Mouse (Mus musculus) CH12.LX (cell line): ENCODE measurements around the gene Gm20547. TPM values are rescaled to one million over a fixed set of nuclear protein-coding genes. Genes with fewer than 3 reads are reported as not detected.

Source experiments
- DNase-seq: peaks from one replicate; pipeline ENCODE4 v3.0.0-alpha.2; 2013; ENCODE audit errors: extremely low read depth
- H3K27ac ChIP-seq: 2 replicates; pipeline ENCODE4 v1.5.1; 2012; ENCODE audit warnings: low read depth, mild to moderate bottlenecking, control low read depth, moderate library complexity; ENCODE audit not compliant: insufficient read depth
- H3K27me3 ChIP-seq: replicated peaks from 2 replicates; pipeline ENCODE3; 2012; ENCODE audit warnings: inconsistent platforms
- H3K36me3 ChIP-seq, 2 experiments: replicated peaks in 1 of 2; 2 replicates each; pipeline versions ENCODE3 to v1.6.1; 2012; ENCODE audit warnings: inconsistent platforms in 1 of 2, low read length in 1 of 2, mild to moderate bottlenecking in 1 of 2, mixed read lengths in 1 of 2, moderate library complexity in 1 of 2; ENCODE audit not compliant: control insufficient read depth in 1 of 2, insufficient read depth in 1 of 2
- H3K4me1 ChIP-seq, 2 experiments: 2 replicates each; pipeline ENCODE4 v1.6.1; 2012; ENCODE audit warnings: inconsistent platforms in 1 of 2, moderate library complexity in 1 of 2; ENCODE audit not compliant: insufficient read depth in 2 of 2, control insufficient read depth in 1 of 2
- H3K4me2 ChIP-seq: 2 replicates; pipeline ENCODE4 v1.6.1; 2012; ENCODE audit warnings: low read depth, mild to moderate bottlenecking, control low read depth; ENCODE audit not compliant: poor library complexity, insufficient read depth, severe bottlenecking
- H3K4me3 ChIP-seq, 3 experiments: fragments of 150-350 bp in 1 of 3; sonication (generic) in 1 of 3; replicated peaks in 1 of 3; 2 replicates each; pipeline versions ENCODE3 to v1.5.1; 2011 to 2012; ENCODE audit warnings: low read depth in 2 of 3, low read length in 2 of 3, mild to moderate bottlenecking in 2 of 3, moderate library complexity in 2 of 3, control low read depth in 1 of 3, improper control_type of control experiment in 1 of 3, inconsistent platforms in 1 of 3, mixed read lengths in 1 of 3; ENCODE audit not compliant: poor library complexity in 1 of 3
- H3K79me2 ChIP-seq: replicated peaks from 2 replicates; pipeline ENCODE4 v1.6.1; 2012; ENCODE audit warnings: mild to moderate bottlenecking, moderate library complexity; ENCODE audit not compliant: control insufficient read depth, poor library complexity, insufficient read depth, severe bottlenecking; ENCODE audit errors: extremely low read depth
- H3K9ac ChIP-seq: 2 replicates; pipeline ENCODE4 v1.6.1; 2012; ENCODE audit warnings: low read depth, mild to moderate bottlenecking, control low read depth, moderate library complexity; ENCODE audit not compliant: insufficient read depth
- H3K9me3 ChIP-seq: replicated peaks from 2 replicates; pipeline ENCODE3; 2012; ENCODE audit warnings: low read length, inconsistent platforms, mixed read lengths
- BHLHE40 ChIP-seq: IDR thresholded peaks from 2 replicates; pipeline ENCODE4 v1.6.1; 2011; ENCODE audit warnings: mild to moderate bottlenecking, low read depth, low read length, improper control_type of control experiment
- CHD1 ChIP-seq: IDR thresholded peaks from 2 replicates; pipeline ENCODE4 v1.6.1; 2012; ENCODE audit warnings: low read depth, low read length, improper control_type of control experiment, inconsistent platforms
- CTCF ChIP-seq, 2 experiments: IDR thresholded peaks in 1 of 2; conservative IDR thresholded peaks in 1 of 2; 2 replicates each; pipeline ENCODE4 v1.5.1; 2011 to 2012; ENCODE audit warnings: low read depth in 2 of 2, low read length in 2 of 2, improper control_type of control experiment in 1 of 2, inconsistent platforms in 1 of 2, mild to moderate bottlenecking in 1 of 2, moderate library complexity in 1 of 2
- E2F4 ChIP-seq: IDR thresholded peaks from 2 replicates; pipeline ENCODE4 v1.6.1; 2011; ENCODE audit warnings: low read depth, low read length, improper control_type of control experiment; ENCODE audit not compliant: insufficient replicate concordance
- ELF1 ChIP-seq: IDR thresholded peaks from 2 replicates; pipeline ENCODE4 v1.6.1; 2014; ENCODE audit warnings: low read depth, mild to moderate bottlenecking, inconsistent platforms, low read length, improper control_type of control experiment
- EP300 ChIP-seq: IDR thresholded peaks from 2 replicates; pipeline ENCODE4 v1.6.1; 2011; ENCODE audit warnings: low read length, improper control_type of control experiment
- ETS1 ChIP-seq: conservative IDR thresholded peaks from 2 replicates; pipeline ENCODE4 v1.6.1; 2012; ENCODE audit warnings: low read depth, mild to moderate bottlenecking, inconsistent platforms, low read length, improper control_type of control experiment, moderate library complexity
- GABPA ChIP-seq: IDR thresholded peaks from 2 replicates; pipeline ENCODE4 v1.6.1; 2012; ENCODE audit warnings: low read depth, low read length, improper control_type of control experiment, inconsistent platforms; ENCODE audit not compliant: insufficient replicate concordance
- HCFC1 ChIP-seq: IDR thresholded peaks from 2 replicates; pipeline ENCODE4 v1.6.1; 2012; ENCODE audit warnings: low read depth, mild to moderate bottlenecking, inconsistent platforms, low read length, improper control_type of control experiment
- JUN ChIP-seq: IDR thresholded peaks from 2 replicates; pipeline ENCODE4 v1.6.1; 2011; ENCODE audit warnings: low read depth, mild to moderate bottlenecking, low read length, improper control_type of control experiment, moderate library complexity; ENCODE audit not compliant: insufficient read depth
- MAX ChIP-seq: IDR thresholded peaks from 2 replicates; pipeline ENCODE4 v1.6.1; 2011; ENCODE audit warnings: low read length, improper control_type of control experiment
- MAZ ChIP-seq: IDR thresholded peaks from 2 replicates; pipeline ENCODE4 v1.6.1; 2012; ENCODE audit warnings: low read depth, mild to moderate bottlenecking, inconsistent platforms, low read length, improper control_type of control experiment, moderate library complexity
- MXI1 ChIP-seq: IDR thresholded peaks from 2 replicates; pipeline ENCODE4 v1.6.1; 2011; ENCODE audit warnings: mild to moderate bottlenecking, low read depth, low read length, improper control_type of control experiment
- MYC ChIP-seq: IDR thresholded peaks from 2 replicates; pipeline ENCODE4 v1.6.1; 2011; ENCODE audit warnings: low read depth, mild to moderate bottlenecking, improper control_type of control experiment, low read length
- NELFE ChIP-seq: IDR thresholded peaks from 2 replicates; pipeline ENCODE4 v1.6.1; 2011; ENCODE audit warnings: low read depth, low read length, improper control_type of control experiment
- NRF1 ChIP-seq: IDR thresholded peaks from 2 replicates; pipeline ENCODE4 v1.6.1; 2014; ENCODE audit warnings: low read depth, mild to moderate bottlenecking, inconsistent platforms, low read length, improper control_type of control experiment, moderate library complexity
- POLR2A ChIP-seq: IDR thresholded peaks from 2 replicates; pipeline ENCODE4 v1.6.1; 2011; ENCODE audit warnings: low read depth, mild to moderate bottlenecking, improper control_type of control experiment, low read length
- POLR2AphosphoS2 ChIP-seq: IDR thresholded peaks from 2 replicates; pipeline ENCODE4 v1.6.1; 2011; ENCODE audit warnings: low read depth, low read length, improper control_type of control experiment
- RAD21 ChIP-seq: IDR thresholded peaks from 2 replicates; pipeline ENCODE4 v1.6.1; 2011; ENCODE audit warnings: low read depth, mild to moderate bottlenecking, low read length, improper control_type of control experiment, moderate library complexity
- RCOR1 ChIP-seq: conservative IDR thresholded peaks from 2 replicates; pipeline ENCODE4 v1.6.1; 2012; ENCODE audit warnings: low read depth, mild to moderate bottlenecking, inconsistent platforms, low read length, improper control_type of control experiment
- SIN3A ChIP-seq: IDR thresholded peaks from 2 replicates; pipeline ENCODE4 v1.6.1; 2012; ENCODE audit warnings: low read length, improper control_type of control experiment, inconsistent platforms
- SMC3 ChIP-seq: IDR thresholded peaks from 2 replicates; pipeline ENCODE4 v1.6.1; 2011; ENCODE audit warnings: low read depth, low read length, improper control_type of control experiment
- TBP ChIP-seq: conservative IDR thresholded peaks from 2 replicates; pipeline ENCODE4 v1.6.1; 2011; ENCODE audit warnings: low read depth, low read length, improper control_type of control experiment
- TCF12 ChIP-seq: IDR thresholded peaks from 2 replicates; pipeline ENCODE4 v1.6.1; 2014; ENCODE audit warnings: low read depth, mild to moderate bottlenecking, inconsistent platforms, low read length, improper control_type of control experiment
- USF1 ChIP-seq: IDR thresholded peaks from 2 replicates; pipeline ENCODE4 v1.6.1; 2014; ENCODE audit warnings: low read depth, mild to moderate bottlenecking, inconsistent platforms, low read length, improper control_type of control experiment
- USF2 ChIP-seq: conservative IDR thresholded peaks from 2 replicates; pipeline ENCODE4 v1.6.1; 2011; ENCODE audit warnings: low read depth, low read length, improper control_type of control experiment
- ZC3H11A ChIP-seq: IDR thresholded peaks from 2 replicates; pipeline ENCODE4 v1.6.1; 2012; ENCODE audit warnings: low read depth, mild to moderate bottlenecking, inconsistent platforms, low read length, improper control_type of control experiment
- ZMIZ1 ChIP-seq: IDR thresholded peaks from 2 replicates; pipeline ENCODE4 v1.6.1; 2012; ENCODE audit warnings: low read depth, mild to moderate bottlenecking, inconsistent platforms, low read length, improper control_type of control experiment
- ZNF384 ChIP-seq: IDR thresholded peaks from 2 replicates; pipeline ENCODE4 v1.6.1; 2012; ENCODE audit warnings: low read depth, low read length, improper control_type of control experiment, inconsistent platforms
- dilution Hi-C: fragments of 300-500 bp; cut with MboI; formaldehyde crosslinking; loops from 2 replicates; pipeline ENCODE4 v1.14.3; 2020; ENCODE audit warnings: low sequenced_read_pairs; ENCODE audit not compliant: extremely low pct_unique_long_range_greater_than_20kb, extremely low pct_ligation_motif_present
- in situ Hi-C: fragments of 300-500 bp; cut with MboI; formaldehyde crosslinking; loops from 3 replicates; pipeline ENCODE4 v1.14.3; 2019; ENCODE audit warnings: low sequenced_read_pairs, low pct_ligation_motif_present, low pct_unique_long_range_greater_than_20kb, mixed read lengths
- polyA plus RNA-seq: library from polyadenylated mRNA; unstranded; fragments of >175 nt; gene quantifications from 2 replicates; pipeline ENCODE4 v1.2.1, GENCODE M21; 2012; ENCODE audit warnings: low read depth; ENCODE audit not compliant: insufficient read length
- total RNA-seq, 2 experiments: library from RNA; depleted of rRNA; stranded (reverse); fragments of 300-350 nt in 1 of 2; fragments of >200 nt in 1 of 2; gene quantifications; 2 replicates each; pipeline ENCODE4 v1.2.3; 2012 to 2014

The Gm20547 gene
- total RNA-seq (2012; rRNA removed): not detected in 2 replicates
- total RNA-seq (2014; rRNA removed): not detected in 2 replicates
- not detected in 2 replicates for polyA plus RNA-seq

- Histone ChIP-seq H3K9me3 (peaks cover under 1% of the 10 kb centered on the region), H3K79me2 (no peaks in the 10 kb centered on the region), H3K36me3 (no peaks in the 10 kb centered on the region), H3K27me3 (no peaks in the 10 kb centered on the region), H3K27ac (no peak within 1 kb of the TSS), H3K4me1 (peaks cover 11 to 33% of the 10 kb centered on the region in 2 experiments), H3K4me2 (no peak within 1 kb of the TSS), H3K9ac (no peak within 1 kb of the TSS), H3K4me3 (no peak within 1 kb of the TSS)
- DNase-seq: no peak
- dilution Hi-C loops (no loop called here), in situ Hi-C loops (no loop called here)
- no peak for TF ChIP-seq USF2
- TF ChIP-seq POLR2AphosphoS2: no peak
- TF ChIP-seq ELF1: no peak
- no peak for TF ChIP-seq BHLHE40
- no peak for TF ChIP-seq JUN
- TF ChIP-seq SIN3A: no peak
- no peak for TF ChIP-seq CTCF (conservative IDR thresholded peaks at IDR 0.05 in 1 of 2, IDR thresholded peaks at IDR 0.05 in 1 of 2; ENCODE audit: low read depth in 2 of 2, low read length in 2 of 2)
- no peak for TF ChIP-seq MXI1
- TF ChIP-seq EP300: no peak
- TF ChIP-seq GABPA: no peak
- TF ChIP-seq ZNF384: no peak
These were observed at the start of gene Gm20547 for GRCm38 (mm10) chr17:34881683-34882310. Gene Gm20547, minus strand, starts transcription at chr17:34882042.

DNA sequence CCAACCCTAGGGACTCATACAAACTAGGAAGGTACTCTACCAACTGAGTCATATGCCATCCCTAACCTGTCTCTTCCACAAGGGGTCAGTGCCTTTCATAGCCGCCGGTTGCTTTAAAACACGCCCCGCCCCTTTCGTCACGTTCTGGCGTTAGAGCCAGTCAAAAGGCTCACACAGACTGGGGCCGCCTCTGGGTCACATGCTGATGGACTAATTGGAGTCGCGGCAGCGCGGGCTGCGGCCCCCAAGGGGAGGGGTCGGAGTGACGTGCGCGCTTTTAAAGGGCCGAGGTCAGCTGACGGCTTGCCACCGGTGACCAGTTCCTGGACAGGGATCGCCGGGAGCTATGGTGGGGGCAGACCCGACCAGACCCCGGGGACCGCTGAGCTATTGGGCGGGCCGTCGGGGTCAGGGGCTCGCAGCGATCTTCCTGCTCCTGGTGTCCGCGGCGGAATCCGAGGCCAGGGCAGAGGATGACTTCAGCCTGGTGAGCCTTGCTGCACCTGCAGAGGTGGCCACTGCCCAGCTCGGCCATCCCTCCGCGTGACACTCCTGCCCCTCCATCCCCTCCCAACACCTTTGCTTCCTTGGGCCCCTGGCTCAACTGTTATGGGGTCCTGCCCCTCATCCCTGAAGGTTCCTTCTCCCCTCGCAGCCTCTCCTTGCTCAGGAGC, 49.4 kb upstream of the Gm20547 start, which contains the start of gene Neu1:
Gene Neu1, plus strand, starts transcription at position 193 of the 674 bp plus-strand sequence.
- in situ Hi-C loops: no loop called here
- dilution Hi-C loops: no loop called here
- no peaks in the 10 kb centered on the region for H3K27me3 ChIP-seq
- peak within 1 kb of the TSS; percentile 28 for H3K9ac ChIP-seq
- peak within 1 kb of the TSS; percentile 87 for H3K4me2 ChIP-seq
- H3K36me3 ChIP-seq: peaks cover 16 to 40% of the 10 kb centered on the region in 2 experiments
- peak within 1 kb of the TSS; percentile 77 to 82 (median 79) for H3K4me3 ChIP-seq
- peaks cover 11 to 39% of the 10 kb centered on the region in 2 experiments for H3K4me1 ChIP-seq
- H3K9me3 ChIP-seq: no peaks in the 10 kb centered on the region
- H3K27ac ChIP-seq: peak within 1 kb of the TSS; percentile 6; the same call in 1 of the 2 replicates
- peak; percentile 100 for DNase-seq
- no peaks in the 10 kb centered on the region for H3K79me2 ChIP-seq
- TF ChIP-seq MAZ (peak; percentile 86), ZMIZ1 (peak; percentile 58), TCF12 (peak; percentile 60; the same call in 1 of the 2 replicates), NRF1 (peak; percentile 40; the same call in 1 of the 2 replicates), BHLHE40 (peak; percentile 94), ZC3H11A (no peak), MXI1 (peak; percentile 29), NELFE (peak; percentile 70; the same call in 1 of the 2 replicates), EP300 (no peak), RCOR1 (no peak), RAD21 (peak; percentile 36), MYC (0 out of 2 replicates have a peak, but pooled peaks have one; percentile 14), SIN3A (peak; percentile 92), CHD1 (no peak), ETS1 (0 out of 2 replicates have a peak, but pooled peaks have one; percentile 40), ELF1 (peak; percentile 63), MAX (peak; percentile 61), USF2 (peak; percentile 70), TBP (peak; percentile 85), USF1 (peak; percentile 89), POLR2A (peak; percentile 78), SMC3 (peak; percentile 59), HCFC1 (peak; percentile 52), CTCF (conservative IDR thresholded peaks at IDR 0.05 in 1 of 2, IDR thresholded peaks at IDR 0.05 in 1 of 2; ENCODE audit: low read depth in 2 of 2, low read length in 2 of 2) (peak in 1 of 2 experiments; percentile 77; a peak in 3 of 4 replicates), E2F4 (peak; percentile 33; the same call in 1 of the 2 replicates)
